Comparison of ENCODE assay signal across 17 mouse cellular contexts in genomic region chr11:22957791-22958374, GRCm38 (mm10). TPM values are rescaled to one million over a fixed set of nuclear protein-coding genes. Genes with fewer than 3 reads are reported as not detected.
DNase-seq lines count a peak whose midpoint lies in the region; ATAC-seq and TF ChIP-seq lines count a peak whose summit lies in the region.
"Had no signal": no experiment of that assay in that cellular context is flagged by ENCODE, and none has a peak within 500 bp of the region (broad histone marks: within the 10 kb centered on the region; RNA-seq: fewer than 3 reads in every experiment).

No protein-coding gene starts in this region.

- H3K4me3 ChIP-seq in liver, postnatal 0 days (ENCODE audit: low read depth, low read length), result no peak overlapping the region
- no peak overlapping the region for H3K4me3 ChIP-seq in liver, embryonic 11.5 days (ENCODE audit: low read depth, low read length)
- no peak overlapping the region for H3K4me3 ChIP-seq in bone marrow macrophage, adult 2 months (ENCODE audit: insufficient read depth, low read length)
- H3K4me3 ChIP-seq: embryonic facial prominence, embryonic 12.5 days; forebrain, embryonic 12.5 days; limb, embryonic 15.5 days; neural tube, embryonic 12.5 days had no signal

- H3K36me3 ChIP-seq in liver, postnatal 0 days (replicated peaks; ENCODE audit: insufficient read depth, low read length), result 0 out of 2 replicates have a peak, but pooled peaks cover 2% of the 10 kb centered on the region
- peaks cover 5% of the 10 kb centered on the region; the same call in 1 of the 2 replicates for H3K36me3 ChIP-seq in liver, embryonic 11.5 days (ENCODE audit: control insufficient read depth, insufficient read depth, low read length)

- no peak overlapping the region for H3K4me2 ChIP-seq in liver, postnatal 0 days (ENCODE audit: low read depth, low read length)
- no peak overlapping the region for H3K4me2 ChIP-seq in liver, embryonic 11.5 days
- H3K4me2 ChIP-seq: embryonic facial prominence, embryonic 12.5 days; forebrain, embryonic 12.5 days; limb, embryonic 15.5 days; neural tube, embryonic 12.5 days had no signal

- H3K9me3 ChIP-seq in liver, postnatal 0 days (ENCODE audit: low read length), result no peaks in the 10 kb centered on the region
- no peaks in the 10 kb centered on the region for H3K9me3 ChIP-seq in liver, embryonic 11.5 days (ENCODE audit: control insufficient read depth, low read length)
- H3K9me3 ChIP-seq: embryonic facial prominence, embryonic 12.5 days; forebrain, embryonic 12.5 days; limb, embryonic 15.5 days; neural tube, embryonic 12.5 days had no signal

- no peak for TF ChIP-seq EP300 in liver, postnatal 0 days (IDR thresholded peaks at IDR 0.05; ENCODE audit: low read depth)

- TF ChIP-seq POLR2A in bone marrow macrophage, adult 2 months (IDR thresholded peaks at IDR 0.05; ENCODE audit: borderline replicate concordance, low read depth, low read length), result no peak

- ATAC-seq in liver, postnatal 0 days, result no peak
- no peak for ATAC-seq in liver, embryonic 11.5 days (replicated peaks; ENCODE audit: low FRiP score)
- ATAC-seq in granulocyte monocyte progenitor cell, adult 5-6 weeks (replicated peaks; ENCODE audit: poor library complexity, severe bottlenecking), result no peak

- peak; percentile 69 for TF ChIP-seq CTCF in liver, postnatal 0 days (IDR thresholded peaks at IDR 0.05; ENCODE audit: low read depth)
- TF ChIP-seq CTCF in bone marrow macrophage, adult 2 months (IDR thresholded peaks at IDR 0.05; ENCODE audit: low read depth, low read length), result peak; percentile 39; the same call in 1 of the 2 replicates

- 84% methylated on average over 4 of the region's 4 CpGs for WGBS in liver, postnatal 0 days (ENCODE audit: insufficient replicate concordance)
- WGBS in liver, embryonic 11.5 days, result 82% methylated on average over 4 of the region's 4 CpGs

- DNase-seq in heart, adult 11 months, result peak; percentile 51
- DNase-seq in heart, adult 8-10 months (ENCODE audit: low spot score), result no peak
- no peak for DNase-seq in liver, postnatal 0 days
- no peak for DNase-seq in liver, embryonic 11.5 days (ENCODE audit: low spot score)
- peak; percentile 51 to 54 for DNase-seq in B cell, adult 2 months
- no peak for DNase-seq in adrenal gland, postnatal 36 days
- DNase-seq: adrenal gland, postnatal 25 days; cerebellum, adult 9-10 months; gastrocnemius, postnatal 36 days; kidney, postnatal 10 days; layer of hippocampus, postnatal 36 days had no signal

- no peaks in the 10 kb centered on the region for H3K4me1 ChIP-seq in liver, postnatal 0 days (ENCODE audit: insufficient read depth)
- H3K4me1 ChIP-seq in liver, embryonic 11.5 days (replicated peaks; ENCODE audit: control insufficient read depth, insufficient read depth, low read length), result 0 out of 2 replicates have a peak, but pooled peaks cover 3% of the 10 kb centered on the region
- peaks cover 11% of the 10 kb centered on the region for H3K4me1 ChIP-seq in bone marrow macrophage, adult 2 months (ENCODE audit: control insufficient read depth, insufficient read depth, low read length)
- H3K4me1 ChIP-seq: embryonic facial prominence, embryonic 12.5 days; forebrain, embryonic 12.5 days; limb, embryonic 15.5 days; neural tube, embryonic 12.5 days had no signal

- no peak overlapping the region for H3K9ac ChIP-seq in liver, postnatal 0 days (replicated peaks)
- H3K9ac ChIP-seq in liver, embryonic 11.5 days (ENCODE audit: low read depth, low read length), result no peak overlapping the region
- H3K9ac ChIP-seq: embryonic facial prominence, embryonic 12.5 days; forebrain, embryonic 12.5 days; limb, embryonic 15.5 days; neural tube, embryonic 12.5 days had no signal

- H3K27me3 ChIP-seq in liver, postnatal 0 days (ENCODE audit: insufficient read depth, low read length), result no peaks in the 10 kb centered on the region
- H3K27me3 ChIP-seq in liver, embryonic 11.5 days (replicated peaks; ENCODE audit: control insufficient read depth, insufficient read depth, low read length), result no peaks in the 10 kb centered on the region
- H3K27me3 ChIP-seq: embryonic facial prominence, embryonic 12.5 days; forebrain, embryonic 12.5 days; limb, embryonic 15.5 days; neural tube, embryonic 12.5 days had no signal

- no peak overlapping the region for H3K27ac ChIP-seq in liver, postnatal 0 days (ENCODE audit: low read depth)
- H3K27ac ChIP-seq in liver, embryonic 11.5 days (ENCODE audit: low read depth, low read length), result no peak overlapping the region
- no peak overlapping the region for H3K27ac ChIP-seq in bone marrow macrophage, adult 2 months (ENCODE audit: insufficient read depth, low read depth, low read length)
- H3K27ac ChIP-seq: embryonic facial prominence, embryonic 12.5 days; forebrain, embryonic 12.5 days; limb, embryonic 15.5 days; neural tube, embryonic 12.5 days had no signal

RNA-seq across cellular contexts. Expression of gene Zrsr1, which starts 13.9 kb away (rescaled TPM):
- 10 to 100 TPM; 19.1 to 29.4 (median 20.6) TPM for total RNA-seq in heart, adult 8-10 months (2022)
- polyA plus RNA-seq in liver, postnatal 0 days (2015; fragmentation: Nextera tagmentation; extraction: Ambion mirVana), result 1.5 and 2.2 TPM in 2 replicates
- polyA plus RNA-seq in liver, embryonic 11.5 days (2014; fragmentation: Nextera tagmentation; extraction: Ambion mirVana), result 1.7 and 2.1 TPM in 2 replicates
- polyA plus RNA-seq in bone marrow macrophage, adult 2 months (2012; ENCODE audit: insufficient read depth, insufficient read length, missing spikeins), result 25.0 and 31.7 TPM in 2 replicates
- 10 to 100 TPM; 38.9 to 41.9 TPM for total RNA-seq in adrenal gland, postnatal 36 days (2021)
- total RNA-seq in granulocyte monocyte progenitor cell, adult 5-6 weeks (2014; fragmentation: Nextera tagmentation), result 3.2 and 4.1 TPM in 2 replicates
- 4.5 and 9.3 TPM in 2 replicates for total RNA-seq in granulocyte monocyte progenitor cell, adult 5-6 weeks (2017)

RNA-seq across cellular contexts. Expression of gene Gm28048, which starts 24.0 kb away (rescaled TPM):
- total RNA-seq in heart, adult 8-10 months (2022), result 1 to 10 TPM; 2.4 to 7.1 (median 4.1) TPM
- 11.7 and 13.0 TPM in 2 replicates for polyA plus RNA-seq in liver, postnatal 0 days (2015; fragmentation: Nextera tagmentation; extraction: Ambion mirVana)
- 17.7 and 20.0 TPM in 2 replicates for polyA plus RNA-seq in liver, embryonic 11.5 days (2014; fragmentation: Nextera tagmentation; extraction: Ambion mirVana)
- polyA plus RNA-seq in bone marrow macrophage, adult 2 months (2012; ENCODE audit: insufficient read depth, insufficient read length, missing spikeins), result 56.5 and 58.5 TPM in 2 replicates
- total RNA-seq in adrenal gland, postnatal 36 days (2021), result 10 to 100 TPM; 28.5 to 55.4 TPM
- total RNA-seq in granulocyte monocyte progenitor cell, adult 5-6 weeks (2014; fragmentation: Nextera tagmentation), result 70.6 and 93.5 TPM in 2 replicates
- total RNA-seq in granulocyte monocyte progenitor cell, adult 5-6 weeks (2017), result 48.6 and 74.5 TPM in 2 replicates

RNA-seq across cellular contexts. Expression of gene Commd1, which starts 24.3 kb away (rescaled TPM):
- total RNA-seq in heart, adult 8-10 months (2022), result 100 to 1,000 TPM; 133 to 141 (median 141) TPM
- 157 and 160 TPM in 2 replicates for polyA plus RNA-seq in liver, postnatal 0 days (2015; fragmentation: Nextera tagmentation; extraction: Ambion mirVana)
- polyA plus RNA-seq in liver, embryonic 11.5 days (2014; fragmentation: Nextera tagmentation; extraction: Ambion mirVana), result 331 and 333 TPM in 2 replicates
- 72.7 and 85.7 TPM in 2 replicates for polyA plus RNA-seq in bone marrow macrophage, adult 2 months (2012; ENCODE audit: insufficient read depth, insufficient read length, missing spikeins)
- 100 to 1,000 TPM; 103 to 121 TPM for total RNA-seq in adrenal gland, postnatal 36 days (2021)
- 95.6 and 97.6 TPM in 2 replicates for total RNA-seq in granulocyte monocyte progenitor cell, adult 5-6 weeks (2014; fragmentation: Nextera tagmentation)
- 119 and 143 TPM in 2 replicates for total RNA-seq in granulocyte monocyte progenitor cell, adult 5-6 weeks (2017)

RNA-seq across cellular contexts. Expression of gene Cct4, which starts 32.4 kb away (rescaled TPM):
- total RNA-seq in heart, adult 8-10 months (2022), result 100 to 1,000 TPM in 3 of 4 experiments, 10 to 100 TPM in 1; 91.9 to 116 (median 105) TPM
- 84.3 and 86.6 TPM in 2 replicates for polyA plus RNA-seq in liver, postnatal 0 days (2015; fragmentation: Nextera tagmentation; extraction: Ambion mirVana)
- polyA plus RNA-seq in liver, embryonic 11.5 days (2014; fragmentation: Nextera tagmentation; extraction: Ambion mirVana), result 399 and 436 TPM in 2 replicates
- 132 and 134 TPM in 2 replicates for polyA plus RNA-seq in bone marrow macrophage, adult 2 months (2012; ENCODE audit: insufficient read depth, insufficient read length, missing spikeins)
- 100 to 1,000 TPM; 186 to 249 TPM for total RNA-seq in adrenal gland, postnatal 36 days (2021)
- 190 and 205 TPM in 2 replicates for total RNA-seq in granulocyte monocyte progenitor cell, adult 5-6 weeks (2014; fragmentation: Nextera tagmentation)
- 260 and 305 TPM in 2 replicates for total RNA-seq in granulocyte monocyte progenitor cell, adult 5-6 weeks (2017)

RNA-seq across cellular contexts. Expression of gene Fam161a, which starts 49.4 kb away (rescaled TPM):
- 1 to 10 TPM in 3 of 4 experiments, under 1 TPM in 1; 0.79 to 2.2 (median 1.6) TPM for total RNA-seq in heart, adult 8-10 months (2022)
- 1.5 and 1.6 TPM in 2 replicates for polyA plus RNA-seq in liver, postnatal 0 days (2015; fragmentation: Nextera tagmentation; extraction: Ambion mirVana)
- polyA plus RNA-seq in liver, embryonic 11.5 days (2014; fragmentation: Nextera tagmentation; extraction: Ambion mirVana), result 1.1 and 1.9 TPM in 2 replicates
- polyA plus RNA-seq in bone marrow macrophage, adult 2 months (2012; ENCODE audit: insufficient read depth, insufficient read length, missing spikeins), result 8.1 and 8.3 TPM in 2 replicates
- 10 to 100 TPM; 20.4 to 34.5 TPM for total RNA-seq in adrenal gland, postnatal 36 days (2021)
- 2.4 and 3.6 TPM in 2 replicates for total RNA-seq in granulocyte monocyte progenitor cell, adult 5-6 weeks (2014; fragmentation: Nextera tagmentation)
- 1.3 and 1.7 TPM in 2 replicates for total RNA-seq in granulocyte monocyte progenitor cell, adult 5-6 weeks (2017)

Comparison
In these comparisons a context has a peak if more than half of its experiments do, and no peak if none do; other contexts are left out.
1. DNase-seq: peak in heart, adult 11 months (single experiment) and B cell, adult 2 months (2 of 2); none in heart, adult 8-10 months (single experiment), liver, postnatal 0 days (single experiment), liver, embryonic 11.5 days (single experiment) and adrenal gland, postnatal 36 days (0 of 2).